Mouse (Mus musculus) CH12.LX (cell line): ENCODE results near the gene Fbf1. TPM values are rescaled to one million over a fixed set of nuclear protein-coding genes. Genes with fewer than 3 reads are reported as not detected.

Experiments
- DNase-seq: peaks from one replicate; pipeline ENCODE4 v3.0.0-alpha.2; 2013; ENCODE audit errors: extremely low read depth
- H3K27ac ChIP-seq: 2 replicates; pipeline ENCODE4 v1.5.1; 2012; ENCODE audit warnings: low read depth, mild to moderate bottlenecking, control low read depth, moderate library complexity; ENCODE audit not compliant: insufficient read depth
- H3K27me3 ChIP-seq: replicated peaks from 2 replicates; pipeline ENCODE3; 2012; ENCODE audit warnings: inconsistent platforms
- H3K36me3 ChIP-seq, 2 experiments: replicated peaks in 1 of 2; 2 replicates each; pipeline versions ENCODE3 to v1.6.1; 2012; ENCODE audit warnings: inconsistent platforms in 1 of 2, low read length in 1 of 2, mild to moderate bottlenecking in 1 of 2, mixed read lengths in 1 of 2, moderate library complexity in 1 of 2; ENCODE audit not compliant: control insufficient read depth in 1 of 2, insufficient read depth in 1 of 2
- H3K4me1 ChIP-seq, 2 experiments: 2 replicates each; pipeline ENCODE4 v1.6.1; 2012; ENCODE audit warnings: inconsistent platforms in 1 of 2, moderate library complexity in 1 of 2; ENCODE audit not compliant: insufficient read depth in 2 of 2, control insufficient read depth in 1 of 2
- H3K4me2 ChIP-seq: 2 replicates; pipeline ENCODE4 v1.6.1; 2012; ENCODE audit warnings: low read depth, mild to moderate bottlenecking, control low read depth; ENCODE audit not compliant: poor library complexity, insufficient read depth, severe bottlenecking
- H3K4me3 ChIP-seq, 3 experiments: fragments of 150-350 bp in 1 of 3; sonication (generic) in 1 of 3; replicated peaks in 1 of 3; 2 replicates each; pipeline versions ENCODE3 to v1.5.1; 2011 to 2012; ENCODE audit warnings: low read depth in 2 of 3, low read length in 2 of 3, mild to moderate bottlenecking in 2 of 3, moderate library complexity in 2 of 3, control low read depth in 1 of 3, improper control_type of control experiment in 1 of 3, inconsistent platforms in 1 of 3, mixed read lengths in 1 of 3; ENCODE audit not compliant: poor library complexity in 1 of 3
- H3K79me2 ChIP-seq: replicated peaks from 2 replicates; pipeline ENCODE4 v1.6.1; 2012; ENCODE audit warnings: mild to moderate bottlenecking, moderate library complexity; ENCODE audit not compliant: control insufficient read depth, poor library complexity, insufficient read depth, severe bottlenecking; ENCODE audit errors: extremely low read depth
- H3K9ac ChIP-seq: 2 replicates; pipeline ENCODE4 v1.6.1; 2012; ENCODE audit warnings: low read depth, mild to moderate bottlenecking, control low read depth, moderate library complexity; ENCODE audit not compliant: insufficient read depth
- H3K9me3 ChIP-seq: replicated peaks from 2 replicates; pipeline ENCODE3; 2012; ENCODE audit warnings: low read length, inconsistent platforms, mixed read lengths
- BHLHE40 ChIP-seq: IDR thresholded peaks from 2 replicates; pipeline ENCODE4 v1.6.1; 2011; ENCODE audit warnings: mild to moderate bottlenecking, low read depth, low read length, improper control_type of control experiment
- CHD1 ChIP-seq: IDR thresholded peaks from 2 replicates; pipeline ENCODE4 v1.6.1; 2012; ENCODE audit warnings: low read depth, low read length, improper control_type of control experiment, inconsistent platforms
- CHD2 ChIP-seq: IDR thresholded peaks from 2 replicates; pipeline ENCODE4 v1.6.1; 2011; ENCODE audit warnings: low read length, improper control_type of control experiment
- E2F4 ChIP-seq: IDR thresholded peaks from 2 replicates; pipeline ENCODE4 v1.6.1; 2011; ENCODE audit warnings: low read depth, low read length, improper control_type of control experiment; ENCODE audit not compliant: insufficient replicate concordance
- ETS1 ChIP-seq: conservative IDR thresholded peaks from 2 replicates; pipeline ENCODE4 v1.6.1; 2012; ENCODE audit warnings: low read depth, mild to moderate bottlenecking, inconsistent platforms, low read length, improper control_type of control experiment, moderate library complexity
- GABPA ChIP-seq: IDR thresholded peaks from 2 replicates; pipeline ENCODE4 v1.6.1; 2012; ENCODE audit warnings: low read depth, low read length, improper control_type of control experiment, inconsistent platforms; ENCODE audit not compliant: insufficient replicate concordance
- HCFC1 ChIP-seq: IDR thresholded peaks from 2 replicates; pipeline ENCODE4 v1.6.1; 2012; ENCODE audit warnings: low read depth, mild to moderate bottlenecking, inconsistent platforms, low read length, improper control_type of control experiment
- MEF2A ChIP-seq: IDR thresholded peaks from 2 replicates; pipeline ENCODE4 v1.6.1; 2014; ENCODE audit warnings: low read depth, mild to moderate bottlenecking, inconsistent platforms, low read length, improper control_type of control experiment, borderline replicate concordance
- MYC ChIP-seq: IDR thresholded peaks from 2 replicates; pipeline ENCODE4 v1.6.1; 2011; ENCODE audit warnings: low read depth, mild to moderate bottlenecking, improper control_type of control experiment, low read length
- NELFE ChIP-seq: IDR thresholded peaks from 2 replicates; pipeline ENCODE4 v1.6.1; 2011; ENCODE audit warnings: low read depth, low read length, improper control_type of control experiment
- NRF1 ChIP-seq: IDR thresholded peaks from 2 replicates; pipeline ENCODE4 v1.6.1; 2014; ENCODE audit warnings: low read depth, mild to moderate bottlenecking, inconsistent platforms, low read length, improper control_type of control experiment, moderate library complexity
- POLR2A ChIP-seq: IDR thresholded peaks from 2 replicates; pipeline ENCODE4 v1.6.1; 2011; ENCODE audit warnings: low read depth, mild to moderate bottlenecking, improper control_type of control experiment, low read length
- POLR2AphosphoS2 ChIP-seq: IDR thresholded peaks from 2 replicates; pipeline ENCODE4 v1.6.1; 2011; ENCODE audit warnings: low read depth, low read length, improper control_type of control experiment
- RAD21 ChIP-seq: IDR thresholded peaks from 2 replicates; pipeline ENCODE4 v1.6.1; 2011; ENCODE audit warnings: low read depth, mild to moderate bottlenecking, low read length, improper control_type of control experiment, moderate library complexity
- RCOR1 ChIP-seq: conservative IDR thresholded peaks from 2 replicates; pipeline ENCODE4 v1.6.1; 2012; ENCODE audit warnings: low read depth, mild to moderate bottlenecking, inconsistent platforms, low read length, improper control_type of control experiment
- SIN3A ChIP-seq: IDR thresholded peaks from 2 replicates; pipeline ENCODE4 v1.6.1; 2012; ENCODE audit warnings: low read length, improper control_type of control experiment, inconsistent platforms
- SMC3 ChIP-seq: IDR thresholded peaks from 2 replicates; pipeline ENCODE4 v1.6.1; 2011; ENCODE audit warnings: low read depth, low read length, improper control_type of control experiment
- TBP ChIP-seq: conservative IDR thresholded peaks from 2 replicates; pipeline ENCODE4 v1.6.1; 2011; ENCODE audit warnings: low read depth, low read length, improper control_type of control experiment
- TCF12 ChIP-seq: IDR thresholded peaks from 2 replicates; pipeline ENCODE4 v1.6.1; 2014; ENCODE audit warnings: low read depth, mild to moderate bottlenecking, inconsistent platforms, low read length, improper control_type of control experiment
- UBTF ChIP-seq: IDR thresholded peaks from 2 replicates; pipeline ENCODE4 v1.6.1; 2012; ENCODE audit warnings: low read depth, mild to moderate bottlenecking, inconsistent platforms, low read length, improper control_type of control experiment, moderate library complexity
- USF1 ChIP-seq: IDR thresholded peaks from 2 replicates; pipeline ENCODE4 v1.6.1; 2014; ENCODE audit warnings: low read depth, mild to moderate bottlenecking, inconsistent platforms, low read length, improper control_type of control experiment
- USF2 ChIP-seq: conservative IDR thresholded peaks from 2 replicates; pipeline ENCODE4 v1.6.1; 2011; ENCODE audit warnings: low read depth, low read length, improper control_type of control experiment
- ZMIZ1 ChIP-seq: IDR thresholded peaks from 2 replicates; pipeline ENCODE4 v1.6.1; 2012; ENCODE audit warnings: low read depth, mild to moderate bottlenecking, inconsistent platforms, low read length, improper control_type of control experiment
- dilution Hi-C: fragments of 300-500 bp; cut with MboI; formaldehyde crosslinking; loops from 2 replicates; pipeline ENCODE4 v1.14.3; 2020; ENCODE audit warnings: low sequenced_read_pairs; ENCODE audit not compliant: extremely low pct_unique_long_range_greater_than_20kb, extremely low pct_ligation_motif_present
- in situ Hi-C: fragments of 300-500 bp; cut with MboI; formaldehyde crosslinking; loops from 3 replicates; pipeline ENCODE4 v1.14.3; 2019; ENCODE audit warnings: low sequenced_read_pairs, low pct_ligation_motif_present, low pct_unique_long_range_greater_than_20kb, mixed read lengths
- polyA plus RNA-seq: library from polyadenylated mRNA; unstranded; fragments of >175 nt; gene quantifications from 2 replicates; pipeline ENCODE4 v1.2.1, GENCODE M21; 2012; ENCODE audit warnings: low read depth; ENCODE audit not compliant: insufficient read length
- total RNA-seq, 2 experiments: library from RNA; depleted of rRNA; stranded (reverse); fragments of 300-350 nt in 1 of 2; fragments of >200 nt in 1 of 2; gene quantifications; 2 replicates each; pipeline ENCODE4 v1.2.3; 2012 to 2014

The Fbf1 gene
- total and polyA plus RNA-seq, 3 experiments, result 23.9 to 44.8 (median 39.0) TPM

DNA sequence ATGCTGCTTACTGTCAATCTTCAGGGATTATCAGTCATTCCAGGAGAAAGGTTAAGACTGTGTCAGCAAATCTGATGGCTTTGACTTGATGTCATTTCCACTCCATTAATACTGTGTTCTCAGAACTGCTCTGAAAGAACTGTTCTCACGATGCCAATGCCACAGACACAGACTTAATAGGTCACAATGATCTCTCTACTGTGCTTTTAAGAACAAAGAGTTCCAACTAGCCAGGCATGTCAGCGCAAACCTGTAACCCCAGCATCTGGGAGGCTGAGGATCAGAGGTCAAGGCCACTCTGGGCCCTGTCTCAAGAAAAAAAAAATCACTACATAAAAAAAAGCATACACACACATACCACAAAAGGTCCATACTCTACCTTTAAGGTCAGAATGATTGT, 4.0 kb upstream of the Fbf1 start:
- no peaks in the 10 kb centered on the region for H3K9me3 ChIP-seq
- DNase-seq, result no peak
- H3K4me1 ChIP-seq, result peaks cover 0 to 22% of the 10 kb centered on the region in 2 experiments; a peak in 3 of 4 replicates
- peaks cover 40 to 56% of the 10 kb centered on the region in 2 experiments for H3K36me3 ChIP-seq
- dilution Hi-C loops (no loop called here), in situ Hi-C loops (no loop called here)
- no peak overlapping the region for H3K4me2 ChIP-seq
- peaks cover 6% of the 10 kb centered on the region; the same call in 1 of the 2 replicates for H3K79me2 ChIP-seq
- no peak overlapping the region for H3K27ac ChIP-seq
- TF ChIP-seq BHLHE40 (no peak), TCF12 (no peak), GABPA (no peak), ZMIZ1 (no peak), POLR2AphosphoS2 (no peak), TBP (no peak), HCFC1 (no peak), NRF1 (no peak), CHD2 (no peak), RCOR1 (no peak), SMC3 (no peak), POLR2A (no peak), MEF2A (no peak)
- H3K4me3 ChIP-seq, result no peak overlapping the region
- H3K27me3 ChIP-seq, result no peaks in the 10 kb centered on the region
- no peak overlapping the region for H3K9ac ChIP-seq

- TF ChIP-seq ETS1 (no peak), RAD21 (no peak), NELFE (no peak), UBTF (no peak), CHD1 (no peak), E2F4 (no peak), USF1 (no peak), GABPA (no peak), USF2 (no peak), SIN3A (no peak), ZMIZ1 (no peak), MYC (no peak)
- dilution Hi-C loops, result no loop called here
- no peak overlapping the region for H3K27ac ChIP-seq
- H3K9me3 ChIP-seq, result no peaks in the 10 kb centered on the region
- H3K4me1 ChIP-seq, result peaks cover 0 to 29% of the 10 kb centered on the region in 2 experiments; a peak in 3 of 4 replicates
- H3K9ac ChIP-seq, result no peak overlapping the region
- H3K4me3 ChIP-seq, result no peak overlapping the region
- H3K36me3 ChIP-seq, result peaks cover 30 to 54% of the 10 kb centered on the region in 2 experiments
- in situ Hi-C loops, result no loop called here
- no peaks in the 10 kb centered on the region for H3K27me3 ChIP-seq
- no peak for DNase-seq
- H3K79me2 ChIP-seq, result peaks cover 6% of the 10 kb centered on the region; the same call in 1 of the 2 replicates
- H3K4me2 ChIP-seq, result no peak overlapping the region
Observed at GRCm38 (mm10) chr11:116170003-116170800, 2.2 kb upstream of the Fbf1 start.
